Mouse (Mus musculus): ENCODE data around the gene Stard13.

The Stard13 gene

GRCm38 (mm10) chr5:151022026-151022425 is 211.6 kb downstream of the Stard13 start:
- peak; percentile 61 for DNase-seq (ENCODE audit: low read depth, low spot score)

- DNase-seq (ENCODE audit: low read depth, low spot score) = no peak
Measured at GRCm38 (mm10) chr5:151020831-151021230, 212.8 kb downstream of the Stard13 start.

GRCm38 (mm10) chr5:151020031-151020820 is 213.4 kb downstream of the Stard13 start:
- DNase-seq (ENCODE audit: low read depth, low spot score) = peak; percentile 73

- DNase-seq (ENCODE audit: low read depth, low spot score) = peak; percentile 15
Measured at GRCm38 (mm10) chr5:151018959-151019358, 214.7 kb downstream of the Stard13 start.

- no peak for DNase-seq (ENCODE audit: low read depth, low spot score)
Measured at GRCm38 (mm10) chr5:151018450-151018849, 215.2 kb downstream of the Stard13 start.

- DNase-seq (ENCODE audit: low read depth, low spot score) = no peak
Measured at GRCm38 (mm10) chr5:151004216-151004755, 229.3 kb downstream of the Stard13 start.

- DNase-seq (ENCODE audit: low read depth, low spot score) = no peak
Measured at GRCm38 (mm10) chr5:151002051-151002450, 231.6 kb downstream of the Stard13 start.

- no peak for DNase-seq (ENCODE audit: low read depth, low spot score)
Measured at GRCm38 (mm10) chr5:151001111-151001510, 232.5 kb downstream of the Stard13 start.

GRCm38 (mm10) chr5:150996586-150996985 is 237.1 kb downstream of the Stard13 start:
- DNase-seq (ENCODE audit: low read depth, low spot score) = peak; percentile 80

GRCm38 (mm10) chr5:150994096-150994495 is 239.5 kb downstream of the Stard13 start:
- no peak for DNase-seq (ENCODE audit: low read depth, low spot score)
